Mouse (Mus musculus): ENCODE data around the gene Irf1. TPM values are rescaled to one million over a fixed set of nuclear protein-coding genes. Genes with fewer than 3 reads are reported as not detected.

The Irf1 gene
- 12.6 and 15.3 TPM in 2 replicates for polyA plus RNA-seq (2015; fragmentation: Nextera tagmentation; extraction: Ambion mirVana)

DNA sequence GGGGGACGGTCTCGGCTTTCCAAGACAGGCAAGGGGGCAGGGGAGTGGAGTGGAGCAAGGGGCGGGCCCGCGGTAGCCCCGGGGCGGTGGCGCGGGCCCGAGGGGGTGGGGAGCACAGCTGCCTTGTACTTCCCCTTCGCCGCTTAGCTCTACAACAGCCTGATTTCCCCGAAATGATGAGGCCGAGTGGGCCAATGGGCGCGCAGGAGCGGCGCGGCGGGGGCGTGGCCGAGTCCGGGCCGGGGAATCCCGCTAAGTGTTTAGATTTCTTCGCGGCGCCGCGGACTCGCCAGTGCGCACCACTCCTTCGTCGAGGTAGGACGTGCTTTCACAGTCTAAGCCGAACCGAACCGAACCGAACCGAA is at the start of gene Irf1:
Gene Irf1, plus strand, starts transcription at position 255 of the 365 bp plus-strand sequence.
- Histone ChIP-seq H3K9me3 (replicated peaks) (no peaks in the 10 kb centered on the region), H3K36me3 (peaks cover 9% of the 10 kb centered on the region), H3K27ac (peak within 1 kb of the TSS; percentile 86), H3K9ac (peak within 1 kb of the TSS; percentile 68), H3K27me3 (peaks cover 12% of the 10 kb centered on the region; the same call in 1 of the 2 replicates), H3K4me1 (peaks cover 20% of the 10 kb centered on the region), H3K4me3 (replicated peaks) (peak within 1 kb of the TSS; percentile 82), H3K4me2 (peak within 1 kb of the TSS; percentile 96)
- ATAC-seq (replicated peaks; ENCODE audit: low FRiP score): peak; percentile 94
- WGBS: under 1% methylated on average over 40 of the region's 40 CpGs

DNA sequence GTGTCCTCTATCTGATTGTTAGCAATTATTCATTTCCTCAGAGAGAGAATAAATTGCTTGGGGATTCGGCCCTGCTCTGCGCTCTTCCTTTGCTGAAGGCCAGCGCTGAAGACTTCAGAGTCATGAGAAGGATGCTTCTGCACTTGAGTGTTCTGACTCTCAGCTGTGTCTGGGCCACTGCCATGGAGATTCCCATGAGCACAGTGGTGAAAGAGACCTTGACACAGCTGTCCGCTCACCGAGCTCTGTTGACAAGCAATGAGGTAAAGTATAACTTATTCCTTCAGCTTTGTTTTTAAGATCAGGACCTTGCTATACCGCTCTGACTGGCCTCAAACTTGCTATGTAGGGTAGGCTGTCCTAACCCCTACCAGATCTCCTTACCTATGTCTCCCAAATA is 49.1 kb upstream of the Irf1 start, which contains the start of gene Il5:
Gene Il5, plus strand, starts transcription at position 80 of the 400 bp plus-strand sequence.
- Histone ChIP-seq H3K4me2 (no peak within 1 kb of the TSS), H3K36me3 (no peaks in the 10 kb centered on the region), H3K4me1 (no peaks in the 10 kb centered on the region), H3K9ac (no peak within 1 kb of the TSS), H3K27ac (no peak within 1 kb of the TSS), H3K27me3 (no peaks in the 10 kb centered on the region), H3K4me3 (replicated peaks) (no peak within 1 kb of the TSS), H3K9me3 (replicated peaks) (no peaks in the 10 kb centered on the region)
- no peak for ATAC-seq (replicated peaks; ENCODE audit: low FRiP score)
- WGBS: 69% methylated on average over 6 of the region's 6 CpGs

DNA sequence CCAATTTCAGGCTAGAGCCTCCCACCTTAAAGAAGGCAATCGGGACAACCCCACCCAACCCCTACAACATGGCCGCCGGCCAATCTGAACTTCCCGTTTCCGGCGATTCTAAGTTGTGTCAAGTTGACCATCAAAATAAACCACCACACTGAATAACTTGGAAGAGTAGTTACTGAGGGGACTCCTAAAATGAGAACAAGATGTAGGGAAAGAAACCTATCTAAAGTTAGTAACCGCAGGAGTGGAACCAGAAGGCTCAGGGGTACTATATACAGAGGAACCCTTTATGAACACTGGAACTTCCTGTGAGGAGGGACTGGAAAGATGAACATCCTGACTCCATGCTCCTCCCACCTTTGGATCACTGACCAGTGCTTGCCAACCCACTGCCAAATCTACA is 38.4 kb upstream of the Irf1 start:
- H3K27ac ChIP-seq: no peak overlapping the region
- H3K9me3 ChIP-seq (replicated peaks): no peaks in the 10 kb centered on the region
- ATAC-seq (replicated peaks; ENCODE audit: low FRiP score): no peak
- H3K4me2 ChIP-seq: no peak overlapping the region
- H3K4me3 ChIP-seq (replicated peaks): no peak overlapping the region
- H3K9ac ChIP-seq: no peak overlapping the region
- H3K27me3 ChIP-seq: no peaks in the 10 kb centered on the region
- no peaks in the 10 kb centered on the region for H3K36me3 ChIP-seq
- 92% methylated on average over 7 of the region's 7 CpGs for WGBS
- H3K4me1 ChIP-seq: 0 out of 2 replicates have a peak, but pooled peaks cover 3% of the 10 kb centered on the region

DNA sequence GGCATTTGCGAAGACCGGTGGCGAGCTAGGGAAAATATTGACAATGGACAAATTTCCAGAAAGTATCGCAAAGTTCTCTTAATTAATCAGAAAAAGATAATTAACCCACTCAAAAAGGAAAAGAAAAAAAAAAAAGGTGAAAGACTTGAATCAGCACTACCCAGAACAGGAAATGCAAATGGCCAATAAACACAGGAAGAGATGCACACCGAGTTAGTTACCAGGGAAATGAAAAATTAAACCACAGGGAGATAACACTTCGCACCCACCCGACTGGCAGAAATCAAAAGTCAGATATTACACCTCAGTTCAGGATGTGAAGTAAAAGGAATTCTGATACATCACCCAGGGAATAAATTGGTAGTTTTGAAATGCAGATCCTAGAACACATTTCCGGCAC is 37.6 kb upstream of the Irf1 start:
- Histone ChIP-seq H3K4me1 (0 out of 2 replicates have a peak, but pooled peaks cover 3% of the 10 kb centered on the region), H3K4me3 (replicated peaks) (no peak overlapping the region), H3K4me2 (no peak overlapping the region), H3K27ac (no peak overlapping the region), H3K27me3 (no peaks in the 10 kb centered on the region), H3K9me3 (replicated peaks) (no peaks in the 10 kb centered on the region), H3K9ac (no peak overlapping the region), H3K36me3 (no peaks in the 10 kb centered on the region)
- no peak for ATAC-seq (replicated peaks; ENCODE audit: low FRiP score)
- WGBS: 89% methylated on average over 8 of the region's 8 CpGs

DNA sequence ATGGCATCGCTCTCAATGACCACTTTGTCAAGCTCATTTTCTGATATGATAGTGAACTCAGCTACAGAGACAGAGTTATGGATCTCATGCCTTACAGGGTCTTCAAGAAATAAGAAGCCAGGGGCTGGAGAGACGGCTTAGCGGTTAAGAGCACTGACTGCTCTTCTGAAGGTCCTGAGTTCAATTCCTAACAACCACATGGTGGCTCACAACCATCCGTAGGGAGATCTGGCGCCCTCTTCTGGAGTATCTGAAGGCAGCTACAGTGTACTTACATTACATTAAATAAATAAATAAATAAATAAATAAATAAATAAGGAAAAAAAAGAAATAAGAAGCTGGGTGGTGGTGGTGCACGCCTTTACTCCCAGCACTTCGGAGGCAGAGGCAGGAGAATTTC is 36.0 kb upstream of the Irf1 start:
- H3K36me3 ChIP-seq: no peaks in the 10 kb centered on the region
- H3K4me3 ChIP-seq (replicated peaks): no peak overlapping the region
- no peak overlapping the region for H3K9ac ChIP-seq
- H3K27ac ChIP-seq: no peak overlapping the region
- H3K4me2 ChIP-seq: no peak overlapping the region
- WGBS: 88% methylated on average over 7 of the region's 7 CpGs
- no peak for ATAC-seq (replicated peaks; ENCODE audit: low FRiP score)
- H3K9me3 ChIP-seq (replicated peaks): no peaks in the 10 kb centered on the region
- H3K27me3 ChIP-seq: no peaks in the 10 kb centered on the region
- 0 out of 2 replicates have a peak, but pooled peaks cover 5% of the 10 kb centered on the region for H3K4me1 ChIP-seq

DNA sequence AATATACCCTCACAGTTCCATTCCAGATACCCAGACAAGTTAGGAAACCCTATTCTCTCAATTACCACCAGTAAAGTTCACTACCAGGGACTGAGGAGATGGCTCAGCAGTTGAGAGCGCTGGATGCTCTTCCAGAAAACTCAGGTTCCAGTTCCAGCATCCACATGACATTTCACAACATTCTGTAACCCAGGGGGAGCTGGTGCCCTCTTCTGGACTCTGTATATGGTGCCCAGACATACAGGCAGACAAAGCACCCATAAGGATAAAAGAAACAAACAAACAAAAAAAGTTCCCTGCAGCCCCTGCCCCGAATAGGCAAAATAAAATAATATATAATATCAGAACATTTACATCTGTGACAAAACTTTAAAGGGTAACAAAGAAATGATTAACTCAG is 35.4 kb upstream of the Irf1 start:
- Histone ChIP-seq H3K27me3 (no peaks in the 10 kb centered on the region), H3K9ac (no peak overlapping the region), H3K27ac (no peak overlapping the region), H3K4me2 (no peak overlapping the region), H3K9me3 (replicated peaks) (no peaks in the 10 kb centered on the region), H3K4me3 (replicated peaks) (no peak overlapping the region), H3K4me1 (0 out of 2 replicates have a peak, but pooled peaks cover 5% of the 10 kb centered on the region), H3K36me3 (no peaks in the 10 kb centered on the region)
- no peak for ATAC-seq (replicated peaks; ENCODE audit: low FRiP score)
- WGBS: 79% methylated on average over 2 of the region's 2 CpGs

DNA sequence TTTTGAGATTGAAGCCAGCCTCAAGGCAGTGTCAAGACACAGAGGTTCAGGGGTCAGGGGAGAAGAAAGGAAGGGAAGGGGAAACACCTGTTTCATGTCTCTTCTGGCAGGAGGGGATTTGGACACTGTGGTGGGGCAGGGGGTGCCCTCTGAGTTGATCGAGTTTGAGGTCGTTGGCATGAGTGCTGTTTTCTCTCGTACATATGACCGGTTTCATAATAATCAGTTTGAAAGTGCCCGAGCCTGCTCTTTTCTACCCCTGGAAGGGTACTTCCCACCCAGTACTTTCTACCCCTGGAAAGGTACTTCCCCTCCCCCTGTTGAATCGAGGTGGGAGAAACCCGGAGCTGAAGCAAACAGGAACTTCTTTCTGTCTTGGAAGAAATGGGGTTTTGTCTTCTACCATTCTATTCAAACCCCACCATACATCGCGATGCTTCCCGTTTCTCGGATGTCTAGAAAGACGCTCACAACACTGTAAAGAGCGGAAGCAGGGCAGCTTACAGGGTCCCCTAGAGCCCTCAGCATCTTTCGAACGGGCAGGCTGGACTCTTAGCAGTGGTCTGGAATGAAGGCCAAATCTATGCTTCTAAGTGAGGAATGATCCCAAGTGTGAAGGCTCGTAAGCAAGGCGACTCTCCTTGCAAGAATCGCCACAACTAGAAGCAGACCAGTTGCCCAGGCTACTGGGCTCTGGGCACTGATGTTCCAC is 34.7 kb upstream of the Irf1 start:
- Histone ChIP-seq H3K9me3 (replicated peaks) (no peaks in the 10 kb centered on the region), H3K36me3 (no peaks in the 10 kb centered on the region), H3K4me2 (peak overlapping the region; percentile 57), H3K9ac (no peak overlapping the region), H3K4me3 (replicated peaks) (no peak overlapping the region), H3K27ac (no peak overlapping the region), H3K27me3 (no peaks in the 10 kb centered on the region), H3K4me1 (0 out of 2 replicates have a peak, but pooled peaks cover 5% of the 10 kb centered on the region)
- ATAC-seq (replicated peaks; ENCODE audit: low FRiP score): no peak; the same call in 1 of the 2 replicates
- 70% methylated on average over 18 of the region's 18 CpGs for WGBS

DNA sequence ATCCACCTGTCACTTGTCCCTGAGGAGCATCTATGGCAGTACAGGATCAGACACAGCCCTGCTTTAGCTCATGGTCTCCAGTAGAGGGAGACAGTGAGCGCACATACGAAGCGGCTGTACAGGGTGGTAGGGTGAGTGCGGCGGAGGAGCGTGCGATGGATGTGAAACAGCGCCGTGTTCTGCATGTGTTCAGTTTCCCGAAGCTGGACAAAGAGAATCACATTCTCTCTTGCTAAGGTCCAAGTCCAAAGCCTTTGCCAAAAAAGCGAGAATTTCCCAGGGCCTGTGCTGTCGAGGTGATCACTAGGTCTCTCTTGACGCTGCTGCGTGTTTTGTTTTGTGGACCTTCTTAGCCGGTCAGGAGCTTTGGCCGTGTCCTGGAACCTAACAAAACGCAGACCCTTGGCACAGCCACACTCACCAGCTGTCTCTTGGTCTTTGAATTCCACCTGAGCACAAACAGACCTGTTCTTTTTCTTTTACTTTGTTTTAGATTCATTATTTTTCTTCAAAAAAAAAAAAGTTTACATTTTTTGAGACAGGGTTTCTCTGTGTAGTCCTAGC is 34.0 kb upstream of the Irf1 start:
- H3K4me3 ChIP-seq (replicated peaks): peak overlapping the region; percentile 24; the same call in 1 of the 2 replicates
- peak; percentile 69; the same call in 1 of the 2 replicates for ATAC-seq (replicated peaks; ENCODE audit: low FRiP score)
- no peaks in the 10 kb centered on the region for H3K36me3 ChIP-seq
- peak overlapping the region; percentile 57 for H3K4me2 ChIP-seq
- H3K27ac ChIP-seq: no peak overlapping the region
- H3K9me3 ChIP-seq (replicated peaks): no peaks in the 10 kb centered on the region
- 37% methylated on average over 17 of the region's 17 CpGs for WGBS
- H3K4me1 ChIP-seq: 0 out of 2 replicates have a peak, but pooled peaks cover 5% of the 10 kb centered on the region
- H3K27me3 ChIP-seq: no peaks in the 10 kb centered on the region
- no peak overlapping the region for H3K9ac ChIP-seq

DNA sequence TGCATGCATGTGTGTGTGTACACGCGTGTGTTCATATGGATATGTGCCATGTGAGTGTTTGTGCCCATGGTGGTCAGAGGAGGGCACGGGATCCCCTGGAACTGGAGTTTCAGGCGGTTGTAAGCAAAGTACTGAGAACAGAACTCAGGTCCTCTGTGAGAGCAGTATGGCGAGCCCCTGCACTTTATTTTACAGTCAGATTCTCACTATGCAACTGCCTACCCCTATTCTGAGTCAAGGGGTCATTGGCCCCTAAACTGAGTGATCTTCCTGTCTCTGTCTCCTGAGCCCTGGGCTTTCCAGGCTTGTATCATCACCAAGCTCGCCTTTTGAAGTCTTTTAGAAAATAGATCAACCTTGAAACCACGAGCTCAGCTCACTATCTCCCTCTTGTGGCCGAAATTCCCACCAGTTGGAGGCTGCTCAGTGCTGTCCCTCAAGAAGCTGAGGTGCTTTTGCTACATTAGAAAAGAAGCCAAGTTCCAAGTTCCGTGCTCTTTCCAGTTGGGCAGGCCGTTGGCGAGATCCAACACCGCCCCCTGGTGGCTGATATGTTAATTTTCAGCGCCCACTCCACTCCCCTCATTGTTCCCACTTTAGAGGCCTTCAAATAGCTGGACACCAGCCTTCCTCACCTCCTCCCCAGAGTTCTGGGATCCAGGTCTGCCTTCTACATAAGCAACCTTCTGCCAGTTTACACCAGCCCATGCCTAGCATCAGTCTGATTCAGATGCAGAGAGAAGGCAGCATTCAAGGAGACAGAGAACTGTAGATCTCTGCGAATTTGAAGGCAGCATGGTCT is 32.8 kb upstream of the Irf1 start:
- Histone ChIP-seq H3K27ac (peak overlapping the region; percentile 37; the same call in 1 of the 2 replicates), H3K36me3 (no peaks in the 10 kb centered on the region), H3K4me1 (0 out of 2 replicates have a peak, but pooled peaks cover 5% of the 10 kb centered on the region), H3K4me2 (no peak overlapping the region), H3K9ac (no peak overlapping the region), H3K9me3 (replicated peaks) (no peaks in the 10 kb centered on the region), H3K27me3 (no peaks in the 10 kb centered on the region), H3K4me3 (replicated peaks) (no peak overlapping the region)
- 50% methylated on average over 14 of the region's 14 CpGs for WGBS
- peak; percentile 69 for ATAC-seq (replicated peaks; ENCODE audit: low FRiP score)

DNA sequence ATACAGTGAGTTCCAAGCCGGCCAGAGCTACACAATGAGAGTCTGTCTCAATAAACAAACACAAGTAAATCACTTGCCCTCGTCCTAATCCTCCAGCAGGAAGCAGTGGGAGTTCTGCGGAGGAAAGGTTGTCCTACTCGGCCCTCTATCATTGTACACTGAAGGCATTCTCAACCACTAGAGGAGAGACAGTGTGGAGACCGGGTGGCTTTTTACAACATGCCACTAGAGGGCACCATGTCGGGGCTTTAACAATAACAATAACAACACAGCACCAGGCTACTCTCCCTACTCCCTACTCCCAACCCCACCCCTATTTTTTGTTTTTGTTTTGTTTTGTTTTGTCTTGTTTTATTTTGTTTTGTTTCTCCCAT is 32.3 kb upstream of the Irf1 start:
- no peaks in the 10 kb centered on the region for H3K9me3 ChIP-seq (replicated peaks)
- H3K27me3 ChIP-seq: no peaks in the 10 kb centered on the region
- no peak overlapping the region for H3K4me2 ChIP-seq
- 35% methylated on average over 6 of the region's 6 CpGs for WGBS
- ATAC-seq (replicated peaks; ENCODE audit: low FRiP score): no peak
- H3K9ac ChIP-seq: no peak overlapping the region
- peak overlapping the region; percentile 37; the same call in 1 of the 2 replicates for H3K27ac ChIP-seq
- H3K4me3 ChIP-seq (replicated peaks): no peak overlapping the region
- no peaks in the 10 kb centered on the region for H3K36me3 ChIP-seq
- 0 out of 2 replicates have a peak, but pooled peaks cover 5% of the 10 kb centered on the region for H3K4me1 ChIP-seq

DNA sequence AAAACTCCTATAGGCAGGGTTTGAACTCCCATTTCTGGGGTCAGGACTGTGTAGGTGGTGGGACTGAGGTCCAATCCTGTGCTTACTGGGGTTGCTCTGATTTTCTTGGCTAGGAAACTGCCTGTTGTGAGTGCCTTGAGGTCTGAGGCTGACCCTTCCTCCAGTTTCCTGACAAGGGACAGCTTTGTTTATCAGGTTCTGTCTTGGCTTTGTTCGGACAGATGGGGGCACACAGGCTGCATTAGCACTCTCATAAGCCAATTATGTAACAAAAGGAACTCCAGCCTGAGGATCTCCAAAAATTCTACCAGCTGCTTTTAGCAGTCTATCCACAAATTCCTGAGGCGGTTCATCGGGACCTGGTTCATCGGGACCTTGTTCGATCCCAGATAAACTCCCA is 27.5 kb upstream of the Irf1 start:
- H3K9me3 ChIP-seq (replicated peaks): no peaks in the 10 kb centered on the region
- H3K36me3 ChIP-seq: no peaks in the 10 kb centered on the region
- H3K4me3 ChIP-seq (replicated peaks): no peak overlapping the region
- no peak overlapping the region for H3K9ac ChIP-seq
- no peak overlapping the region for H3K4me2 ChIP-seq
- WGBS: 50% methylated on average over 5 of the region's 5 CpGs
- H3K4me1 ChIP-seq: 0 out of 2 replicates have a peak, but pooled peaks cover 2% of the 10 kb centered on the region
- no peak overlapping the region for H3K27ac ChIP-seq
- ATAC-seq (replicated peaks; ENCODE audit: low FRiP score): no peak
- H3K27me3 ChIP-seq: no peaks in the 10 kb centered on the region

DNA sequence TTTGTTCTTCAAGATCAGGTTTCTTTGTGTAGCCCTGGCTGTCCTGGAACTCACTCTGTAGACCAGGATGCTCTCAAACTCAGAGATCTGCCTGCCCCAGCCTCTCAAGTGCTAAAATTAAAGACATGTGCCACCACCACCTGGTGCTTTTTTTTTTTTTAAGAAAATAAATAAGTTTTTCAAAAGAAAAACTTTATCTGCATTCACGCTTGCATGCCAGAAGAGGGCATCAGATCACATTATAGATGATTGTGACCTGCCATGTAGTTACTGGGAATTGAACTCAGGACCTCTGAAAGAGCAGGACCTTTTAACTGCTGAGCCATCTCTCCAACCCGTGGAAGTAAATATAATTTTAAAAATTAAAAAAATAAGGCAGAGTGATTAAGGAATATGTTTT is 24.6 kb upstream of the Irf1 start:
- Histone ChIP-seq H3K27me3 (no peaks in the 10 kb centered on the region), H3K36me3 (no peaks in the 10 kb centered on the region), H3K4me1 (no peaks in the 10 kb centered on the region), H3K9me3 (replicated peaks) (no peaks in the 10 kb centered on the region), H3K4me3 (replicated peaks) (no peak overlapping the region), H3K9ac (no peak overlapping the region), H3K4me2 (no peak overlapping the region), H3K27ac (no peak overlapping the region)
- 90% methylated on average over 2 of the region's 2 CpGs for WGBS
- no peak for ATAC-seq (replicated peaks; ENCODE audit: low FRiP score)
